Mouse (Mus musculus): Measurements from ENCODE around the gene C2cd2.

The C2cd2 gene

GRCm38 (mm10) chr16:97897346-97898024, 64.9 kb downstream of the C2cd2 start:
- intact Hi-C loops (cut with DNase I) = no loop called here

- intact Hi-C loops (cut with DNase I) = no loop called here
Measured at GRCm38 (mm10) chr16:97887762-97888161, 74.6 kb downstream of the C2cd2 start.

GRCm38 (mm10) chr16:97883696-97884095, 78.7 kb downstream of the C2cd2 start:
- intact Hi-C loops (cut with DNase I) = no loop called here

GRCm38 (mm10) chr16:97882891-97883290, 79.5 kb downstream of the C2cd2 start:
- intact Hi-C loops (cut with DNase I) = no loop called here

GRCm38 (mm10) chr16:97879134-97879533, 83.3 kb downstream of the C2cd2 start:
- intact Hi-C loops (cut with DNase I) = loop anchor here (2.0 kb wide), 1 partner anchor 74 kb away; no protein-coding TSS in a partner anchor

GRCm38 (mm10) chr16:97877502-97877901, 84.9 kb downstream of the C2cd2 start:
- intact Hi-C loops (cut with DNase I) = no loop called here

GRCm38 (mm10) chr16:97875101-97875500, 87.3 kb downstream of the C2cd2 start:
- intact Hi-C loops (cut with DNase I) = no loop called here

- intact Hi-C loops (cut with DNase I) = no loop called here
Measured at GRCm38 (mm10) chr16:97874376-97874775, 88.0 kb downstream of the C2cd2 start.

- intact Hi-C loops (cut with DNase I) = no loop called here
Measured at GRCm38 (mm10) chr16:97872657-97873056, 89.7 kb downstream of the C2cd2 start.

- intact Hi-C loops (cut with DNase I) = no loop called here
Measured at GRCm38 (mm10) chr16:97869193-97870102, 93.0 kb downstream of the C2cd2 start.

GRCm38 (mm10) chr16:97863932-97864467, 98.4 kb downstream of the C2cd2 start:
- intact Hi-C loops (cut with DNase I) = no loop called here

- intact Hi-C loops (cut with DNase I) = no loop called here
Measured at GRCm38 (mm10) chr16:97856050-97856449, 106.3 kb downstream of the C2cd2 start.

- intact Hi-C loops (cut with DNase I) = loop anchor here (5.0 kb wide), 1 partner anchor 70 kb away; no protein-coding TSS in a partner anchor
Measured at GRCm38 (mm10) chr16:97851741-97852319, 110.6 kb downstream of the C2cd2 start, which contains the start of gene Prdm15. Gene Prdm15 (minus strand): TSS chr16:97851850.

- intact Hi-C loops (cut with DNase I) = loop anchor here (5.0 kb wide), 1 partner anchor 71 kb away; no protein-coding TSS in a partner anchor
Measured at GRCm38 (mm10) chr16:97851061-97851740, 111.2 kb downstream of the C2cd2 start.

GRCm38 (mm10) chr16:97850667-97851060, 111.7 kb downstream of the C2cd2 start:
- intact Hi-C loops (cut with DNase I) = loop anchor here (5.0 kb wide), 1 partner anchor 72 kb away; no protein-coding TSS in a partner anchor

- intact Hi-C loops (cut with DNase I) = no loop called here
Measured at GRCm38 (mm10) chr16:97848832-97849231, 113.6 kb downstream of the C2cd2 start.

GRCm38 (mm10) chr16:97844967-97845937, 117.1 kb downstream of the C2cd2 start:
- intact Hi-C loops (cut with DNase I) = no loop called here

- intact Hi-C loops (cut with DNase I) = no loop called here
Measured at GRCm38 (mm10) chr16:97832154-97832553, 130.2 kb downstream of the C2cd2 start.

- intact Hi-C loops (cut with DNase I) = no loop called here
Measured at GRCm38 (mm10) chr16:97828207-97828606, 134.2 kb downstream of the C2cd2 start.

Data from adrenal gland (tissue).